Mouse (Mus musculus) heart, postnatal 0 days (tissue): Measurements from ENCODE around the gene Luc7l3. TPM values are rescaled to one million over a fixed set of nuclear protein-coding genes. Genes with fewer than 3 reads are reported as not detected.

ENCODE experiments used
- ATAC-seq: fragments of 200-750 bp; cut with Nextera tagmentation; 2 replicates; pipeline ENCODE4 v1.8.0; 2017; ENCODE audit warnings: low read depth, moderate number of reproducible peaks, moderate library complexity; ENCODE audit not compliant: insufficient read depth
- DNase-seq: peaks from one replicate; pipeline ENCODE4 v3.0.0-alpha.2; 2016; ENCODE audit warnings: low spot score
- H3K27ac ChIP-seq: fragments of 300-500 bp; sonication (generic); 2 replicates; pipeline ENCODE4 v1.5.1; 2014; ENCODE audit warnings: low read depth, mild to moderate bottlenecking
- H3K27me3 ChIP-seq: fragments of 300-500 bp; sonication (generic); 2 replicates; pipeline ENCODE4 v1.6.1; 2014; ENCODE audit warnings: low read length, mixed read lengths; ENCODE audit not compliant: control insufficient read depth, insufficient read depth
- H3K36me3 ChIP-seq: fragments of 300-500 bp; sonication (generic); replicated peaks from 2 replicates; pipeline ENCODE4 v1.6.1; 2014; ENCODE audit warnings: low read length, mixed read lengths; ENCODE audit not compliant: control insufficient read depth, insufficient read depth
- H3K4me1 ChIP-seq: fragments of 300-500 bp; sonication (generic); 2 replicates; pipeline ENCODE4 v1.6.1; 2014; ENCODE audit warnings: antibody characterized with exemption; ENCODE audit not compliant: control insufficient read depth, insufficient read depth
- H3K4me2 ChIP-seq: fragments of 300-500 bp; sonication (generic); 2 replicates; pipeline ENCODE4 v1.6.1; 2014; ENCODE audit warnings: low read depth, mild to moderate bottlenecking, low read length, moderate library complexity
- H3K4me3 ChIP-seq: fragments of 300-500 bp; sonication (generic); 2 replicates; pipeline ENCODE4 v1.5.1; 2014; ENCODE audit warnings: low read depth, low read length
- H3K9ac ChIP-seq: fragments of 300-500 bp; sonication (generic); replicated peaks from 2 replicates; pipeline ENCODE4 v1.6.1; 2014; ENCODE audit warnings: low read depth, low read length, mixed read lengths
- H3K9me3 ChIP-seq: fragments of 300-500 bp; sonication (generic); replicated peaks from 2 replicates; pipeline ENCODE4 v1.6.1; 2016; ENCODE audit warnings: low read length; ENCODE audit not compliant: control insufficient read depth
- CTCF ChIP-seq: IDR thresholded peaks from 2 replicates; pipeline ENCODE4 v1.5.1; 2016; ENCODE audit warnings: antibody characterized with exemption, control low read depth, low read depth
- EP300 ChIP-seq: IDR thresholded peaks from 2 replicates; pipeline ENCODE4 v1.6.1; 2016; ENCODE audit warnings: antibody characterized with exemption, low read depth
- WGBS: fragments of 180-500 bp; shearing (Covaris S2); extraction: QIAGEN DNeasy Blood & Tissue Kit; methylation state at CpG from one replicate; pipeline ENCODE4 v1.1.7; 2014; 5-methylcytosine and 5-hydroxymethylcytosine counted together
- polyA plus RNA-seq: library from polyadenylated mRNA; unstranded; fragments of >200 nt; fragmentation: Nextera tagmentation; extraction: Ambion mirVana; gene quantifications from 2 replicates; pipeline ENCODE4 v1.2.1, GENCODE M21; 2015
- total RNA-seq: library from RNA; depleted of rRNA; stranded (reverse); fragments of >200 nt; gene quantifications from 2 replicates; pipeline ENCODE4 v1.2.3, GENCODE M21; 2014; ENCODE audit warnings: low replicate concordance

The Luc7l3 gene
- total and polyA plus RNA-seq, 2 experiments from 2014 or later = 29.2 to 51.9 TPM

- Histone ChIP-seq H3K27ac (no peak overlapping the region), H3K36me3 (peaks cover 77% of the 10 kb centered on the region), H3K4me3 (no peak overlapping the region), H3K4me2 (no peak overlapping the region), H3K27me3 (no peaks in the 10 kb centered on the region), H3K9me3 (no peaks in the 10 kb centered on the region), H3K9ac (no peak overlapping the region), H3K4me1 (0 out of 2 replicates have a peak, but pooled peaks cover 4% of the 10 kb centered on the region)
- DNase-seq (no peak), ATAC-seq (no peak)
- WGBS = 71% methylated on average over 5 of the region's 5 CpGs
- TF ChIP-seq EP300 (no peak), CTCF (no peak)
These were observed 34.7 kb downstream of the Luc7l3 start for GRCm38 (mm10) chr11:94287105-94287504.

GRCm38 (mm10) chr11:94285886-94286574, 35.8 kb downstream of the Luc7l3 start:
- H3K4me1 ChIP-seq = 0 out of 2 replicates have a peak, but pooled peaks cover 5% of the 10 kb centered on the region
- H3K36me3 ChIP-seq = peaks cover 68% of the 10 kb centered on the region
- H3K9ac ChIP-seq = no peak overlapping the region
- no peaks in the 10 kb centered on the region for H3K9me3 ChIP-seq
- H3K27me3 ChIP-seq = no peaks in the 10 kb centered on the region
- DNase-seq (no peak), ATAC-seq (no peak)
- no peak overlapping the region for H3K27ac ChIP-seq
- H3K4me2 ChIP-seq = no peak overlapping the region
- H3K4me3 ChIP-seq = no peak overlapping the region
- TF ChIP-seq CTCF (no peak), EP300 (no peak)
- WGBS = 85% methylated on average over 11 of the region's 11 CpGs

GRCm38 (mm10) chr11:94283536-94284099, 38.2 kb downstream of the Luc7l3 start:
- no peak overlapping the region for H3K9ac ChIP-seq
- no peak for DNase-seq
- ATAC-seq = no peak

GRCm38 (mm10) chr11:94282291-94282690, 39.5 kb downstream of the Luc7l3 start:
- H3K27ac ChIP-seq = peak overlapping the region; percentile 54

More at GRCm38 (mm10) chr11:94283536-94284099, 38.2 kb downstream of the Luc7l3 start:
- TF ChIP-seq CTCF (no peak), EP300 (no peak)
- Histone ChIP-seq H3K4me2 (no peak overlapping the region), H3K4me3 (no peak overlapping the region), H3K36me3 (peaks cover 44% of the 10 kb centered on the region), H3K9me3 (no peaks in the 10 kb centered on the region), H3K27ac (no peak overlapping the region), H3K4me1 (0 out of 2 replicates have a peak, but pooled peaks cover 5% of the 10 kb centered on the region), H3K27me3 (no peaks in the 10 kb centered on the region)
- 85% methylated on average over 6 of the region's 6 CpGs for WGBS

GRCm38 (mm10) chr11:94281199-94282181, 40.3 kb downstream of the Luc7l3 start, which contains the start of gene Gm21885:
Gm21885 (plus strand) TSS chr11:94281873.
- Histone ChIP-seq H3K27ac (peak within 1 kb of the TSS; percentile 54), H3K4me3 (no peak within 1 kb of the TSS)

More at GRCm38 (mm10) chr11:94282291-94282690, 39.5 kb downstream of the Luc7l3 start:
- TF ChIP-seq CTCF (no peak), EP300 (no peak)
- 49% methylated on average over 5 of the region's 5 CpGs for WGBS
- DNase-seq = no peak
- Histone ChIP-seq H3K4me1 (0 out of 2 replicates have a peak, but pooled peaks cover 5% of the 10 kb centered on the region), H3K4me3 (no peak overlapping the region), H3K27me3 (no peaks in the 10 kb centered on the region), H3K9ac (no peak overlapping the region), H3K9me3 (no peaks in the 10 kb centered on the region), H3K4me2 (no peak overlapping the region), H3K36me3 (peaks cover 31% of the 10 kb centered on the region)
- ATAC-seq = no peak

More at GRCm38 (mm10) chr11:94281199-94282181, 40.3 kb downstream of the Luc7l3 start, which contains the start of gene Gm21885:
- Histone ChIP-seq H3K9me3 (no peaks in the 10 kb centered on the region), H3K36me3 (peaks cover 26% of the 10 kb centered on the region), H3K9ac (no peak within 1 kb of the TSS), H3K27me3 (no peaks in the 10 kb centered on the region), H3K4me1 (0 out of 2 replicates have a peak, but pooled peaks cover 5% of the 10 kb centered on the region), H3K4me2 (no peak within 1 kb of the TSS)
- DNase-seq (no peak), ATAC-seq (peak; percentile 38)
- TF ChIP-seq CTCF (no peak), EP300 (no peak)
- 54% methylated on average over 11 of the region's 11 CpGs for WGBS
